Mouse (Mus musculus) neural tube, embryonic 13.5 days (tissue): ENCODE measurements around the gene Tmem94. TPM values are rescaled to one million over a fixed set of nuclear protein-coding genes. Genes with fewer than 3 reads are reported as not detected.

Experiments used
- ATAC-seq: fragments of 200-750 bp; cut with Nextera tagmentation; 2 replicates; pipeline ENCODE4 v1.8.0; 2017; ENCODE audit warnings: low read depth, mild to moderate bottlenecking, moderate TSS enrichment, moderate library complexity
- H3K27ac ChIP-seq: fragments of 300-500 bp; sonication (generic); replicated peaks from 2 replicates; pipeline ENCODE4 v1.5.1; 2015; ENCODE audit warnings: moderate library complexity, mild to moderate bottlenecking, inconsistent platforms
- H3K27me3 ChIP-seq: fragments of 300-500 bp; sonication (generic); 2 replicates; pipeline ENCODE4 v1.6.1; 2015; ENCODE audit warnings: mild to moderate bottlenecking, inconsistent platforms
- H3K36me3 ChIP-seq: fragments of 300-500 bp; sonication (generic); 2 replicates; pipeline ENCODE4 v1.6.1; 2015; ENCODE audit warnings: mild to moderate bottlenecking, inconsistent platforms
- H3K4me1 ChIP-seq: fragments of 300-500 bp; sonication (generic); replicated peaks from 2 replicates; pipeline ENCODE4 v1.6.1; 2015; ENCODE audit warnings: inconsistent platforms
- H3K4me2 ChIP-seq: fragments of 300-500 bp; sonication (generic); 2 replicates; pipeline ENCODE4 v1.6.1; 2015; ENCODE audit warnings: inconsistent platforms, mild to moderate bottlenecking, moderate library complexity
- H3K4me3 ChIP-seq: fragments of 300-500 bp; sonication (generic); 2 replicates; pipeline ENCODE4 v1.5.1; 2015; ENCODE audit warnings: mild to moderate bottlenecking, inconsistent platforms
- H3K9ac ChIP-seq: fragments of 300-500 bp; sonication (generic); 2 replicates; pipeline ENCODE4 v1.6.1; 2015; ENCODE audit warnings: moderate library complexity, mild to moderate bottlenecking, inconsistent platforms
- H3K9me3 ChIP-seq: fragments of 300-500 bp; sonication (generic); 2 replicates; pipeline ENCODE4 v1.6.1; 2016; ENCODE audit warnings: inconsistent platforms
- WGBS: fragments of 180-500 bp; shearing (Covaris S2); methylation state at CpG from one replicate; pipeline ENCODE4 v1.1.7; 2015; 5-methylcytosine and 5-hydroxymethylcytosine counted together
- polyA plus RNA-seq: library from polyadenylated mRNA; unstranded; fragments of >200 nt; fragmentation: Nextera tagmentation; extraction: Ambion mirVana; gene quantifications from 2 replicates; pipeline ENCODE4 v1.2.1, GENCODE M21; 2015

The Tmem94 gene
- polyA plus RNA-seq, 1 experiment from 2014 or later, result 25.8 TPM

- H3K4me2 ChIP-seq, result no peak overlapping the region
- no peak overlapping the region for H3K4me3 ChIP-seq
- H3K9ac ChIP-seq, result no peak overlapping the region
- H3K4me1 ChIP-seq, result peaks cover 23% of the 10 kb centered on the region
- no peaks in the 10 kb centered on the region for H3K9me3 ChIP-seq
- H3K27ac ChIP-seq, result no peak overlapping the region
- ATAC-seq, result no peak
- peaks cover 85% of the 10 kb centered on the region for H3K27me3 ChIP-seq
- H3K36me3 ChIP-seq, result peaks cover 4% of the 10 kb centered on the region
- 91% methylated on average over 6 of the region's 6 CpGs for WGBS
Observed at GRCm38 (mm10) chr11:115827624-115828023, 62.4 kb downstream of the Tmem94 start.

- 58% methylated on average over 4 of the region's 4 CpGs for WGBS
Observed at GRCm38 (mm10) chr11:115829036-115829435, 63.8 kb downstream of the Tmem94 start.

GRCm38 (mm10) chr11:115830550-115831325 lies 65.5 kb downstream of the Tmem94 start:
- no peaks in the 10 kb centered on the region for H3K36me3 ChIP-seq
- H3K4me3 ChIP-seq, result no peak overlapping the region
- H3K4me2 ChIP-seq, result no peak overlapping the region
- no peaks in the 10 kb centered on the region for H3K9me3 ChIP-seq
- no peak overlapping the region for H3K9ac ChIP-seq
- H3K4me1 ChIP-seq, result peaks cover 18% of the 10 kb centered on the region
- no peak overlapping the region for H3K27ac ChIP-seq
- no peak for ATAC-seq
- 20% methylated on average over 25 of the region's 25 CpGs for WGBS
- peaks cover 59% of the 10 kb centered on the region for H3K27me3 ChIP-seq

More at GRCm38 (mm10) chr11:115829036-115829435, 63.8 kb downstream of the Tmem94 start:
- Histone ChIP-seq H3K27ac (no peak overlapping the region), H3K4me2 (no peak overlapping the region), H3K27me3 (peaks cover 71% of the 10 kb centered on the region), H3K9me3 (no peaks in the 10 kb centered on the region), H3K36me3 (no peaks in the 10 kb centered on the region), H3K4me3 (no peak overlapping the region), H3K9ac (no peak overlapping the region), H3K4me1 (peaks cover 29% of the 10 kb centered on the region)
- ATAC-seq, result no peak

GRCm38 (mm10) chr11:115831518-115831917 lies 66.3 kb downstream of the Tmem94 start:
- peaks cover 53% of the 10 kb centered on the region for H3K27me3 ChIP-seq
- H3K4me2 ChIP-seq, result no peak overlapping the region

DNA sequence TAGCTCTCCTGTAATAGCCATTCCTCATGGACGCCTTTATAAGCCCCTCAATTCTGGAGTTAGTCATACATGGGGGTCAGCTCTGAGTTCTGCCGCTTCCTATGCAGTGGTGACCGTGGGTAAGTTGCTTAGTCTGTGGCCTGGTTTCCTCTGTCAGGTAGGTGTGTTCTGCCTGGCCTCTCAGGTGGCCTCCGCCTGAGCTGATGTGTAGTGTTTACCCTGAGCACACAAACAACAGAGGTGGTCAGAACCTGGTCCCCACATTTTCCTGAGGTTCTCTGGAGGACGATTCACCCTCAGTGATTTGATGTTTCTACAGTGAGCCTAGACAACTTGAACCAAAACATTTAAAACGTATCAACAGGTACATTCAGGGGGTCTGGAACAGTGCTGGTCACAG lies 66.8 kb downstream of the Tmem94 start:
- H3K36me3 ChIP-seq, result no peaks in the 10 kb centered on the region
- H3K9me3 ChIP-seq, result no peaks in the 10 kb centered on the region
- no peak overlapping the region for H3K9ac ChIP-seq
- H3K27me3 ChIP-seq, result peaks cover 47% of the 10 kb centered on the region
- 50% methylated on average over 6 of the region's 6 CpGs for WGBS
- no peak overlapping the region for H3K4me3 ChIP-seq
- H3K27ac ChIP-seq, result no peak overlapping the region
- peaks cover 18% of the 10 kb centered on the region for H3K4me1 ChIP-seq
- H3K4me2 ChIP-seq, result no peak overlapping the region
- no peak for ATAC-seq

More at GRCm38 (mm10) chr11:115831518-115831917, 66.3 kb downstream of the Tmem94 start:
- no peaks in the 10 kb centered on the region for H3K36me3 ChIP-seq
- no peaks in the 10 kb centered on the region for H3K9me3 ChIP-seq
- ATAC-seq, result no peak
- no peak overlapping the region for H3K4me3 ChIP-seq
- peaks cover 18% of the 10 kb centered on the region for H3K4me1 ChIP-seq
- 36% methylated on average over 3 of the region's 3 CpGs for WGBS
- H3K9ac ChIP-seq, result no peak overlapping the region
- H3K27ac ChIP-seq, result no peak overlapping the region

DNA sequence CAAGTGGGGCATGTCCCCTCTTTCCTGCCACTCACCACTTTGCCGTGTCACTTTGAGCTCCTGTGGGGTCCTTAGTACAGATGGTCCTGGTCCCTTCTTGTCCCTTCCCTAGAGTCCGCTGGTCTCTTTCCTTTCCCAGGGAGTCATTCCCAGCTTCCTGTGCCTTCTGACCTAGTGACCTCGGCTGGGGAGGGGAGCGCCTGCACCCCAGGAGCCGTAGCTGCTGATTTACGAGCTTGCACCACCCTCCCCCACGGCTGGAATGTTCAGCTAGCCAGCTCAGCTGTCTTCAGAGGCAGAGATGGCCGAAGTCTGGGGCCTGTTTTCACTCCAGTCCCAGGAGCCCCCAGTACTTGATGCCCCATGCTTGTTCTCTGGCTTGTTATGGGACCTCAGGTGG lies 67.3 kb downstream of the Tmem94 start:
- Histone ChIP-seq H3K27ac (no peak overlapping the region), H3K4me2 (no peak overlapping the region), H3K9ac (no peak overlapping the region), H3K4me3 (no peak overlapping the region), H3K27me3 (peaks cover 47% of the 10 kb centered on the region), H3K4me1 (peaks cover 18% of the 10 kb centered on the region), H3K36me3 (no peaks in the 10 kb centered on the region), H3K9me3 (no peaks in the 10 kb centered on the region)
- no peak for ATAC-seq
- under 1% methylated on average over 8 of the region's 8 CpGs for WGBS

GRCm38 (mm10) chr11:115833021-115833513 lies 67.8 kb downstream of the Tmem94 start:
- no peak overlapping the region for H3K27ac ChIP-seq
- H3K36me3 ChIP-seq, result no peaks in the 10 kb centered on the region
- no peaks in the 10 kb centered on the region for H3K9me3 ChIP-seq
- H3K4me2 ChIP-seq, result no peak overlapping the region
- H3K4me3 ChIP-seq, result no peak overlapping the region
- peaks cover 18% of the 10 kb centered on the region for H3K4me1 ChIP-seq
- 13% methylated on average over 8 of the region's 8 CpGs for WGBS
- no peak for ATAC-seq
- H3K9ac ChIP-seq, result no peak overlapping the region
- H3K27me3 ChIP-seq, result peaks cover 44% of the 10 kb centered on the region

DNA sequence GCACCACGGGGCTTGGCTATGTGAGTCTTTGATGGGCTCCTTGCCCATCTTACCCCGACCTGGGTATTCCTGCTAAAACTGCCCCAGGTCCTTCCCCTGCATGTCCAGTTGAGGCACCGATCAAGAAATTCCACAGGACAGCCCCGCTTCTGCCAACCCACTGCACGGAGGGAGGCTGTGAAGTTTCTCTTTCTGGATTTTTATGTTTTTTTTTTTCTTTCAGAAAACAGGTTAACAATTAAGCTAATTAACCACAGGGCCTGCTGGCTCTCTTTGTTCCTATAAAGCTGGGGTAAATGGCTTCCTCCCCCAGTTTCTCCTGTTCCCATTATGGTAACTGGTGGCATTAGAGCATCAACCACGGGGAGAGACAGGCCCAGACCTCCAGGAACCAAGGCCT lies 68.8 kb downstream of the Tmem94 start:
- Histone ChIP-seq H3K27me3 (peaks cover 39% of the 10 kb centered on the region), H3K4me1 (peaks cover 18% of the 10 kb centered on the region), H3K4me2 (no peak overlapping the region), H3K4me3 (no peak overlapping the region), H3K9ac (no peak overlapping the region), H3K36me3 (no peaks in the 10 kb centered on the region), H3K9me3 (no peaks in the 10 kb centered on the region), H3K27ac (no peak overlapping the region)
- 44% methylated on average over 6 of the region's 6 CpGs for WGBS
- ATAC-seq, result no peak

DNA sequence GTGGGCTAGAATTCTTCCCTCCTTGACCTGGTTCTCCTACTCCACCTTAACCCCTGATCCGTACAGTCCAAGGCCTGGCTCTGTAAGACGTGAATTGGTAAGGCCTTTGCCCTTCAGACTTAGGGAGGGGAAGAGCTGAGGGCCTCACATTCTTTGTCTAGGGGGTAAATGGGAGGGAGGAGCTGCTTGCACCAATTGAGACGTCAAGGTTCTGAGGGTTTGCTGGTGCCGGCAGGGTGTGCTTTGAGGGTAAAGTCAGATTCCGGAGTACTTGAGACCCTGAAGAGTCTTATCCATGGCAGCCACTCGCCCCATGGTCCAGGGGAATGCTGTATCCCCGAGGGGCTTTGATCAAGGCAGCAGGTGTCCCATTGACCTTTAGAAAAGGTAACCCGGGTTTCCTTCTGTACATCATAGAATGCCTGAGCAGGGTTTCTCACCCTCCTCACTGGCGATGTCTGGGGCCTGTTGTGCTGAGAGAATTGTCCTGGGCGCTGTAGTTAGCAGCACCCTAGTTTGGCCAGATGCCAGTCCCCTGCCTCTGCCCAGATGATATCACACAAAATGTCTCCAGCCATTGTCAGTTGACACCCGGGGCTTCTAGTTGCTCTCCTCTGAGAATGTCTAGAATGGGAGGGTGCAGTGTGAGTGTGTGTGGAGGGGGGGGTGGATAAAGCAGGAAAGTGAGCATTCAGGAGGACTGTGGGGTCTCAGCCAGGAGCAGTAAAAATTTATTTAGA lies 71.6 kb downstream of the Tmem94 start:
- H3K9ac ChIP-seq, result no peak overlapping the region
- peaks cover 11% of the 10 kb centered on the region for H3K27me3 ChIP-seq
- no peaks in the 10 kb centered on the region for H3K9me3 ChIP-seq
- no peak overlapping the region for H3K4me3 ChIP-seq
- 27% methylated on average over 11 of the region's 11 CpGs for WGBS
- no peak overlapping the region for H3K4me2 ChIP-seq
- H3K4me1 ChIP-seq, result peaks cover 18% of the 10 kb centered on the region
- no peak for ATAC-seq
- no peak overlapping the region for H3K27ac ChIP-seq
- H3K36me3 ChIP-seq, result no peaks in the 10 kb centered on the region

DNA sequence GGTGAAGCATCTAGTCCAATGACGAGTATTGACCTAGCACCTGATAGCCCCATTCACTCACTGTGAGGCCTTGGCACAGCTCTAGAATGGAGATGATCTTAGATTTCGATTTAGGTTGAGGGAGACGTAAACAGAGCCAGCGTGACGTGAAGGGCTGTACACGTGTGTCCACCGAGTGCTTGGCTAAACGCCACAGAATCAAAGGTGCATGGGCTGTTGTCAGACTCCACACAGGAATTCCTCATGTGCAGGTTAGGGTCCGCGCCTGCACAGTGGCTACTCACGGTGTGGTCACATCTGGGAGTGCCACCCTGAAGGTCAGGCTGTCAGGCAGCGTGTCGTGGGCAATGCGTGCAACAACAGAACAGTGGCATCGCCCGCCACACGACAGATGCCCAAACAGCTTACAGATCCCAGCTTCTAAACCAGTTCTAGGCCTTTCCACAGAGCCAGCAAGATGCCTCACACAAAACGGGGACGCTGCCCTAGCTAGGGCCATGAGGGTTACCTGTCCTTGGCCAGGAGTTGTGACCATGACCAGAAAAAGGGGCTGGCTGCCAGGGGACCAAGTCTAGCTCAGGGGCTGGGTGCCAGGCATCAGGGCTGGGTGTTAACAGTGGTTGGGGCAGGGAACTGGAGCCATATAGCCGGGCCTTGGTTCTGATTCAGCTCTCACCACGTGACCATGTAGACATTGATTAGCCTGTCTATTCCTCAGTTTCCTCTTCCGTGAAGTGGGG lies 72.5 kb downstream of the Tmem94 start:
- Histone ChIP-seq H3K27ac (no peak overlapping the region), H3K27me3 (peaks cover 5% of the 10 kb centered on the region; the same call in 1 of the 2 replicates), H3K4me1 (peaks cover 12% of the 10 kb centered on the region), H3K4me3 (no peak overlapping the region), H3K36me3 (no peaks in the 10 kb centered on the region), H3K4me2 (no peak overlapping the region), H3K9ac (no peak overlapping the region), H3K9me3 (no peaks in the 10 kb centered on the region)
- WGBS, result 93% methylated on average over 22 of the region's 22 CpGs
- ATAC-seq, result no peak

GRCm38 (mm10) chr11:115838895-115839311 lies 73.7 kb downstream of the Tmem94 start:
- H3K4me2 ChIP-seq, result no peak overlapping the region
- H3K27ac ChIP-seq, result no peak overlapping the region
- H3K9ac ChIP-seq, result no peak overlapping the region
- 42% methylated on average over 4 of the region's 4 CpGs for WGBS
- no peaks in the 10 kb centered on the region for H3K9me3 ChIP-seq
- peaks cover 5% of the 10 kb centered on the region; the same call in 1 of the 2 replicates for H3K27me3 ChIP-seq
- ATAC-seq, result no peak
- H3K4me3 ChIP-seq, result no peak overlapping the region
- peaks cover under 1% of the 10 kb centered on the region; the same call in 1 of the 2 replicates for H3K4me1 ChIP-seq
- H3K36me3 ChIP-seq, result no peaks in the 10 kb centered on the region

- Histone ChIP-seq H3K9me3 (no peaks in the 10 kb centered on the region), H3K36me3 (no peaks in the 10 kb centered on the region), H3K4me3 (no peak overlapping the region), H3K27ac (no peak overlapping the region), H3K9ac (no peak overlapping the region), H3K27me3 (no peaks in the 10 kb centered on the region; the same call in 1 of the 2 replicates), H3K4me1 (no peaks in the 10 kb centered on the region; the same call in 1 of the 2 replicates), H3K4me2 (no peak overlapping the region)
- ATAC-seq, result no peak
- WGBS, result 80% methylated on average over 3 of the region's 3 CpGs
Observed at GRCm38 (mm10) chr11:115839732-115840131, 74.5 kb downstream of the Tmem94 start.
